In genomic region chr4:62344000-62344399, GRCm38 (mm10) we compare ENCODE assay signal across 12 mouse cellular contexts. TPM values are rescaled to one million over a fixed set of nuclear protein-coding genes. Genes with fewer than 3 reads are reported as not detected.
A peak's percentile ranks its signal among the peaks of the same experiment; 100 is the strongest.
DNase-seq lines count a peak whose midpoint lies in the region; ATAC-seq and TF ChIP-seq lines count a peak whose summit lies in the region.
"Had no signal": no experiment of that assay in that cellular context is flagged by ENCODE, and none has a peak within 500 bp of the region (broad histone marks: within the 10 kb centered on the region; RNA-seq: fewer than 3 reads in every experiment).

No protein-coding gene starts in this region.

- ATAC-seq in common myeloid progenitor, adult 5-6 weeks (replicated peaks; ENCODE audit: low read depth, poor library complexity, severe bottlenecking), result peak; percentile 54; the same call in 1 of the 2 replicates

- H3K4me1 ChIP-seq in lung, adult 2 months (ENCODE audit: control insufficient read depth, insufficient read depth, low read length), result peaks cover 21% of the 10 kb centered on the region
- H3K4me1 ChIP-seq: forebrain, embryonic 10.5 days; midbrain, embryonic 12.5 days had no signal

- H3K4me3 ChIP-seq in lung, adult 2 months (replicated peaks; ENCODE audit: extremely low read depth, low read depth, low read length), result no peak overlapping the region
- H3K4me3 ChIP-seq: forebrain, embryonic 10.5 days; midbrain, embryonic 12.5 days had no signal

- 97% methylated on average over 1 of the region's 1 CpGs for WGBS in lung, adult 2 months

- peak; percentile 32 to 54 for DNase-seq in cerebellum, postnatal 10 days
- no peak for DNase-seq in cerebellum, adult 11 months
- no peak for DNase-seq in lung, adult 2 months
- no peak for DNase-seq in lung, adult 18-20 months
- peak; percentile 64 for DNase-seq in naive thymus-derived CD4-positive, alpha-beta T cell, adult 2 months (ENCODE audit: low read depth)
- DNase-seq in gastrocnemius, adult 8-10 months (ENCODE audit: low spot score in 2 of 2), result no peak
- DNase-seq in spleen, postnatal 14 days (ENCODE audit: low spot score in 2 of 2), result no peak
- DNase-seq: layer of hippocampus, postnatal 36 days; right cerebral cortex, adult 18-20 months had no signal

- no peak for TF ChIP-seq POLR2A in lung, adult 2 months (IDR thresholded peaks at IDR 0.05; ENCODE audit: borderline replicate concordance, extremely low read depth, low read depth, low read length)

- TF ChIP-seq CTCF in lung, adult 2 months (IDR thresholded peaks at IDR 0.05; ENCODE audit: insufficient read depth, low read length), result 0 out of 2 replicates have a peak, but pooled peaks have one; percentile 1

RNA-seq across cellular contexts. Expression of gene Fkbp15, which starts 16.3 kb away (rescaled TPM):
- polyA plus RNA-seq in lung, adult 2 months (2012; rRNA removed), result 35.6 and 41.5 TPM in 2 replicates
- total RNA-seq in common myeloid progenitor, adult 5-6 weeks (2017), result 55.6 and 60.2 TPM in 2 replicates
- total RNA-seq in gastrocnemius, adult 8-10 months (2022), result 10 to 100 TPM; 10.0 to 12.0 (median 10.8) TPM

RNA-seq across cellular contexts. Expression of gene Slc31a1, which starts 16.5 kb away (rescaled TPM):
- polyA plus RNA-seq in lung, adult 2 months (2012; rRNA removed), result 23.2 and 29.3 TPM in 2 replicates
- 12.5 and 17.6 TPM in 2 replicates for total RNA-seq in common myeloid progenitor, adult 5-6 weeks (2017)
- total RNA-seq in gastrocnemius, adult 8-10 months (2022), result 1 to 10 TPM; 7.6 to 9.7 (median 8.5) TPM

Comparison
In these comparisons a context has a peak if more than half of its experiments do, and no peak if none do; other contexts are left out.
1. DNase-seq: peak in cerebellum, postnatal 10 days (2 of 2) and naive thymus-derived CD4-positive, alpha-beta T cell, adult 2 months (single experiment); none in cerebellum, adult 11 months (single experiment), lung, adult 2 months (single experiment), lung, adult 18-20 months (0 of 2), gastrocnemius, adult 8-10 months (0 of 2) and spleen, postnatal 14 days (0 of 2).